Mouse (Mus musculus) kidney, postnatal 0 days (tissue): ENCODE data around the gene Rad51ap1. TPM values are rescaled to one million over a fixed set of nuclear protein-coding genes. Genes with fewer than 3 reads are reported as not detected.

Experiments used
- ATAC-seq: fragments of 200-750 bp; cut with Nextera tagmentation; replicated peaks from 2 replicates; pipeline ENCODE4 v1.8.0; 2017; ENCODE audit warnings: low read depth, moderate number of reproducible peaks, moderate TSS enrichment, moderate library complexity; ENCODE audit not compliant: low FRiP score
- DNase-seq: peaks from one replicate; pipeline ENCODE4 v3.0.0-alpha.2; 2016; ENCODE audit warnings: low spot score
- H3K27ac ChIP-seq: fragments of 300-500 bp; sonication (generic); 2 replicates; pipeline ENCODE4 v1.5.1; 2014; ENCODE audit warnings: mild to moderate bottlenecking
- H3K27me3 ChIP-seq: fragments of 300-500 bp; sonication (generic); 2 replicates; pipeline ENCODE4 v1.6.1; 2014; ENCODE audit warnings: low read length, mixed read lengths; ENCODE audit not compliant: insufficient read depth
- H3K36me3 ChIP-seq: fragments of 300-500 bp; sonication (generic); 2 replicates; pipeline ENCODE4 v1.6.1; 2014; ENCODE audit warnings: low read length, mixed read lengths; ENCODE audit not compliant: insufficient read depth
- H3K4me1 ChIP-seq: fragments of 300-500 bp; sonication (generic); replicated peaks from 2 replicates; pipeline ENCODE4 v1.6.1; 2014; ENCODE audit warnings: antibody characterized with exemption, low read length, mixed read lengths; ENCODE audit not compliant: insufficient read depth
- H3K4me2 ChIP-seq: fragments of 300-500 bp; sonication (generic); 2 replicates; pipeline ENCODE4 v1.6.1; 2014; ENCODE audit warnings: mild to moderate bottlenecking, low read length, moderate library complexity, mixed read lengths
- H3K4me3 ChIP-seq: fragments of 300-500 bp; sonication (generic); replicated peaks from 2 replicates; pipeline ENCODE4 v1.5.1; 2014; ENCODE audit warnings: low read depth, low read length
- H3K9ac ChIP-seq: fragments of 300-500 bp; sonication (generic); 2 replicates; pipeline ENCODE4 v1.6.1; 2014; ENCODE audit warnings: low read depth, low read length
- H3K9me3 ChIP-seq: fragments of 300-500 bp; sonication (generic); replicated peaks from 2 replicates; pipeline ENCODE4 v1.6.1; 2016; ENCODE audit warnings: low read length, inconsistent platforms, mixed read lengths
- CTCF ChIP-seq: IDR thresholded peaks from 2 replicates; pipeline ENCODE4 v1.5.1; 2016; ENCODE audit warnings: antibody characterized with exemption, low read depth, mild to moderate bottlenecking, moderate library complexity
- WGBS: fragments of 180-500 bp; shearing (Covaris S2); extraction: QIAGEN DNeasy Blood & Tissue Kit; methylation state at CpG from one replicate; pipeline ENCODE4 v1.1.7; 2014; 5-methylcytosine and 5-hydroxymethylcytosine counted together
- polyA plus RNA-seq: library from polyadenylated mRNA; unstranded; fragments of >200 nt; fragmentation: Nextera tagmentation; extraction: Ambion mirVana; gene quantifications from 2 replicates; pipeline ENCODE4 v1.2.1, GENCODE M21; 2015

The Rad51ap1 gene
- polyA plus RNA-seq, 1 experiment from 2014 or later, result 26.4 TPM

DNA sequence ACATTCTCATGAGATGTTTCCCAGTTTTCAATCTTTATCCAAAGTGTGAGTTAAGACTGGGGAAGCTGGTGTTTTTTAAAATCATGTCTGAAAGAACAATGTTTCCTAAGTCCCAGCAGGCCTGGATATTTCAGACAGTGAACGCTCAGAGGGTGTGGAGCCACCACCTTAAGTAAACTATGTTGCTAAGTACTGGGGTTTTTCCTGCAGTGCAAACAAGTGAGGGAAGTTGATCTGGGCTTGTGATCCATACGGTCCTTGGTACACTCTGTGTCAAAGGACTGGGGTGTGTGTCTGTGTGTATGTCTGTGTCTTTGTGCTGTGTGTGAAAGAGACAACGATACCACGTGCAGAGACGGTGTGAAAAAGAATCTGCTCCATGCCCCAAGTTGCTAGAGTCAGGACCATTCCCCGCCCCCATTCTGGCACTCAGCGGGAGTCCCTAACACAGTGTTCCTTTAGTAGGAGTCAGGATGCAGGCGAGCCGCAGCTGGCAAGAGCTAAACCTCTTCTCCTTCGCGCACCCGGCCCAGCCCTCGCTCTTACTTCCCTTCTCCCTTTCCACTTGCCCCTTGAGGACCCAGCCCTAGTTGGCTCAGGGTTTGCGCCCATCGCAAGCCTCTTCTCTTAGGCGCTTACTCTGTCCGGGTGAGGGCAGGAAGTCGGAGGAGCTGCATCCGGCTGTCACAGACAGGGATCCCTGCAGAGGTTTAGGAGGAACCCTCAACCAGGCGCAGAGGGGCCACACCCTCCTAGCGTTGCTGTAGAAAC lies 18.1 kb downstream of the Rad51ap1 start, which contains the start of gene Dyrk4:
Dyrk4 (minus strand) TSS at position 729 of the 771 bp plus-strand sequence.
- DNase-seq, result no peak
- Histone ChIP-seq H3K36me3 (peaks cover 11% of the 10 kb centered on the region; the same call in 1 of the 2 replicates), H3K9ac (no peak within 1 kb of the TSS), H3K4me3 (no peak within 1 kb of the TSS), H3K9me3 (no peaks in the 10 kb centered on the region), H3K4me2 (peak within 1 kb of the TSS; percentile 37; the same call in 1 of the 2 replicates), H3K4me1 (no peaks in the 10 kb centered on the region), H3K27me3 (no peaks in the 10 kb centered on the region), H3K27ac (no peak within 1 kb of the TSS)
- WGBS, result 13% methylated on average over 21 of the region's 21 CpGs
- no peak for ATAC-seq
- no peak for TF ChIP-seq CTCF

- H3K4me2 ChIP-seq, result no peak overlapping the region
- H3K4me1 ChIP-seq, result no peaks in the 10 kb centered on the region
- H3K9me3 ChIP-seq, result no peaks in the 10 kb centered on the region
- H3K36me3 ChIP-seq, result no peaks in the 10 kb centered on the region
- DNase-seq, result no peak
- no peaks in the 10 kb centered on the region for H3K27me3 ChIP-seq
- ATAC-seq, result no peak
- TF ChIP-seq CTCF, result no peak
- H3K4me3 ChIP-seq, result no peak overlapping the region
- no peak overlapping the region for H3K9ac ChIP-seq
- H3K27ac ChIP-seq, result no peak overlapping the region
- WGBS, result 84% methylated on average over 5 of the region's 5 CpGs
Observed at GRCm38 (mm10) chr6:126914928-126915327, 24.5 kb downstream of the Rad51ap1 start.

- DNase-seq, result no peak
- Histone ChIP-seq H3K27me3 (no peaks in the 10 kb centered on the region), H3K36me3 (no peaks in the 10 kb centered on the region), H3K27ac (no peak overlapping the region), H3K4me2 (no peak overlapping the region), H3K4me3 (no peak overlapping the region), H3K9ac (no peak overlapping the region), H3K9me3 (no peaks in the 10 kb centered on the region), H3K4me1 (no peaks in the 10 kb centered on the region)
- 75% methylated on average over 4 of the region's 4 CpGs for WGBS
- TF ChIP-seq CTCF, result no peak
- ATAC-seq, result no peak
Observed at GRCm38 (mm10) chr6:126910727-126911126, 28.7 kb downstream of the Rad51ap1 start.

DNA sequence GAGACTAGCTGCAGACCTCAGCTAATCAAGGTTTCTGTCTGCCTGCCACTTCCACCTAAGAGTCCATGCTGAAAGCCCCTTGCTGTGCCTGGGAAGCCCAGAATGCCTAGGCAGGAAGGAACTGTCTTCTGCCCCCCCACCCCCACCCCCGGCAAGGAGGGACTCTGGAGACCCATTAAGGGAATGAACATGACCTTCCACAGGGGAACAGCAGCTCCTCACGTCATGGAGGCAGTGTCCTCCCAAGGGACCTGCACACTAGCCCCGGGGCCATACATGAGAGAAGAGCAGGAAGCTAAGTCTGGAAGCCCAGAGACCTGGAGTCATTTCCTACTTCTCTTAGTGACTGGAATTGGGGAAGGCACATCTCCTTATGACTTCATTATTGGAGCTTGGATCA lies 31.5 kb downstream of the Rad51ap1 start:
- Histone ChIP-seq H3K4me2 (no peak overlapping the region), H3K4me3 (no peak overlapping the region), H3K27ac (no peak overlapping the region), H3K4me1 (no peaks in the 10 kb centered on the region), H3K9ac (no peak overlapping the region), H3K9me3 (no peaks in the 10 kb centered on the region), H3K36me3 (no peaks in the 10 kb centered on the region), H3K27me3 (no peaks in the 10 kb centered on the region)
- ATAC-seq, result no peak
- TF ChIP-seq CTCF, result no peak
- 51% methylated on average over 3 of the region's 3 CpGs for WGBS
- no peak for DNase-seq

- no peaks in the 10 kb centered on the region for H3K27me3 ChIP-seq
- H3K36me3 ChIP-seq, result no peaks in the 10 kb centered on the region
- H3K4me1 ChIP-seq, result no peaks in the 10 kb centered on the region
- H3K9me3 ChIP-seq, result no peaks in the 10 kb centered on the region
- H3K4me3 ChIP-seq, result no peak overlapping the region
- WGBS, result 76% methylated on average over 4 of the region's 5 CpGs
- ATAC-seq, result no peak
- no peak overlapping the region for H3K9ac ChIP-seq
- TF ChIP-seq CTCF, result no peak
- no peak for DNase-seq
- no peak overlapping the region for H3K4me2 ChIP-seq
- no peak overlapping the region for H3K27ac ChIP-seq
Observed at GRCm38 (mm10) chr6:126907378-126907777, 32.0 kb downstream of the Rad51ap1 start.

GRCm38 (mm10) chr6:126877118-126877517 lies 62.3 kb downstream of the Rad51ap1 start:
- Histone ChIP-seq H3K9me3 (no peaks in the 10 kb centered on the region), H3K4me3 (no peak overlapping the region), H3K27ac (no peak overlapping the region), H3K4me1 (no peaks in the 10 kb centered on the region), H3K36me3 (no peaks in the 10 kb centered on the region), H3K9ac (no peak overlapping the region), H3K27me3 (no peaks in the 10 kb centered on the region), H3K4me2 (no peak overlapping the region)
- WGBS, result 62% methylated on average over 8 of the region's 8 CpGs
- no peak for ATAC-seq
- DNase-seq, result no peak
- TF ChIP-seq CTCF, result no peak

Other genes starting within 250 kb of the Rad51ap1 start
- gene Kcna6, start 198.9 kb downstream of the Rad51ap1 start, polyA plus RNA-seq, result 1.4 and 2.1 TPM in 2 replicates
- gene Ndufa9, start 90.5 kb downstream of the Rad51ap1 start, polyA plus RNA-seq, result 298 and 340 TPM in 2 replicates
- not detected in 2 replicates for gene Akap3, start 86.5 kb downstream of the Rad51ap1 start, polyA plus RNA-seq
- not detected in 2 replicates for gene Dyrk4, start 17.7 kb downstream of the Rad51ap1 start, polyA plus RNA-seq
- 17.8 and 18.7 TPM in 2 replicates for gene D6Wsu163e, start 375 bp upstream of the Rad51ap1 start, polyA plus RNA-seq
- gene Fgf6, start 76.0 kb upstream of the Rad51ap1 start, polyA plus RNA-seq, result not detected in 2 replicates
- gene Fgf23, start 133.3 kb upstream of the Rad51ap1 start, polyA plus RNA-seq, result not detected in 2 replicates
- gene Tigar, start 170.0 kb upstream of the Rad51ap1 start, polyA plus RNA-seq, result 2.6 and 2.8 TPM in 2 replicates
- 364 and 419 TPM in 2 replicates for gene Ccnd2, start 212.6 kb upstream of the Rad51ap1 start, polyA plus RNA-seq